Mouse (Mus musculus) neural tube, embryonic 15.5 days (tissue): ENCODE measurements at regions not wholly inside any gene's neighbourhood (a gene's known extent, or its start where the extent isn't known, plus 50 kb on each side); places are given as distances from the start of the nearest gene placed in this dataset.

ENCODE experiments used
- ATAC-seq: fragments of 200-750 bp; cut with Nextera tagmentation; 2 replicates; pipeline ENCODE4 v1.8.0; 2017; ENCODE audit warnings: mild to moderate bottlenecking, moderate TSS enrichment, moderate library complexity; ENCODE audit not compliant: low FRiP score
- H3K27ac ChIP-seq: fragments of 300-500 bp; sonication (generic); replicated peaks from 2 replicates; pipeline ENCODE4 v1.5.1; 2015; ENCODE audit warnings: mild to moderate bottlenecking, inconsistent platforms
- H3K27me3 ChIP-seq: fragments of 300-500 bp; sonication (generic); replicated peaks from 2 replicates; pipeline ENCODE4 v1.6.1; 2015; ENCODE audit warnings: inconsistent platforms
- H3K36me3 ChIP-seq: fragments of 300-500 bp; sonication (generic); 2 replicates; pipeline ENCODE4 v1.6.1; 2015; ENCODE audit warnings: inconsistent platforms
- H3K4me1 ChIP-seq: fragments of 300-500 bp; sonication (generic); 2 replicates; pipeline ENCODE4 v1.6.1; 2015; ENCODE audit warnings: inconsistent platforms
- H3K4me2 ChIP-seq: fragments of 300-500 bp; sonication (generic); 2 replicates; pipeline ENCODE4 v1.6.1; 2015; ENCODE audit warnings: inconsistent platforms, mild to moderate bottlenecking, moderate library complexity
- H3K4me3 ChIP-seq: fragments of 300-500 bp; sonication (generic); replicated peaks from 2 replicates; pipeline ENCODE4 v1.5.1; 2015; ENCODE audit warnings: mild to moderate bottlenecking, inconsistent platforms
- H3K9ac ChIP-seq: fragments of 300-500 bp; sonication (generic); replicated peaks from 2 replicates; pipeline ENCODE4 v1.6.1; 2015; ENCODE audit warnings: mild to moderate bottlenecking, inconsistent platforms
- H3K9me3 ChIP-seq: fragments of 300-500 bp; sonication (generic); replicated peaks from 2 replicates; pipeline ENCODE4 v1.6.1; 2016; ENCODE audit warnings: inconsistent platforms
- WGBS: fragments of 180-500 bp; shearing (Covaris S2); methylation state at CpG from one replicate; pipeline ENCODE4 v1.1.7; 2015; ENCODE audit warnings: mixed read lengths; 5-methylcytosine and 5-hydroxymethylcytosine counted together

GRCm38 (mm10) chr6:117519466-117519865 lies 321.5 kb upstream of the Zfp637 start:
- WGBS, result 98% methylated on average over 1 of the region's 1 CpGs
- ATAC-seq, result no peak
- H3K4me3 ChIP-seq, result no peak overlapping the region
- no peak overlapping the region for H3K9ac ChIP-seq
- no peak overlapping the region for H3K27ac ChIP-seq
- H3K27me3 ChIP-seq, result no peaks in the 10 kb centered on the region
- no peaks in the 10 kb centered on the region for H3K4me1 ChIP-seq
- H3K9me3 ChIP-seq, result no peaks in the 10 kb centered on the region
- no peaks in the 10 kb centered on the region for H3K36me3 ChIP-seq
- H3K4me2 ChIP-seq, result no peak overlapping the region

- H3K4me1 ChIP-seq, result no peaks in the 10 kb centered on the region
- WGBS, result 66% methylated on average over 22 of the region's 22 CpGs
- no peaks in the 10 kb centered on the region for H3K9me3 ChIP-seq
- ATAC-seq, result no peak
- H3K27ac ChIP-seq, result no peak overlapping the region
- no peak overlapping the region for H3K4me3 ChIP-seq
- no peaks in the 10 kb centered on the region for H3K36me3 ChIP-seq
- no peak overlapping the region for H3K4me2 ChIP-seq
- H3K27me3 ChIP-seq, result no peaks in the 10 kb centered on the region
- H3K9ac ChIP-seq, result no peak overlapping the region
Observed at GRCm38 (mm10) chr6:117526161-117526935, 314.6 kb upstream of the Zfp637 start.

GRCm38 (mm10) chr6:117527526-117527925 lies 313.5 kb upstream of the Zfp637 start:
- Histone ChIP-seq H3K9me3 (no peaks in the 10 kb centered on the region), H3K4me1 (no peaks in the 10 kb centered on the region), H3K36me3 (no peaks in the 10 kb centered on the region), H3K27ac (no peak overlapping the region), H3K27me3 (no peaks in the 10 kb centered on the region), H3K4me3 (no peak overlapping the region), H3K9ac (no peak overlapping the region), H3K4me2 (no peak overlapping the region)
- WGBS, result 88% methylated on average over 8 of the region's 8 CpGs
- ATAC-seq, result no peak

GRCm38 (mm10) chr6:117534149-117534548 lies 306.8 kb upstream of the Zfp637 start:
- no peaks in the 10 kb centered on the region for H3K4me1 ChIP-seq
- H3K4me2 ChIP-seq, result no peak overlapping the region
- no peak overlapping the region for H3K4me3 ChIP-seq
- ATAC-seq, result no peak
- H3K27me3 ChIP-seq, result no peaks in the 10 kb centered on the region
- H3K9ac ChIP-seq, result no peak overlapping the region
- 38% methylated on average over 2 of the region's 2 CpGs for WGBS
- no peaks in the 10 kb centered on the region for H3K9me3 ChIP-seq
- H3K36me3 ChIP-seq, result no peaks in the 10 kb centered on the region
- no peak overlapping the region for H3K27ac ChIP-seq

GRCm38 (mm10) chr6:117534991-117535390 lies 306.0 kb upstream of the Zfp637 start:
- H3K4me2 ChIP-seq, result no peak overlapping the region
- H3K27ac ChIP-seq, result no peak overlapping the region
- no peaks in the 10 kb centered on the region for H3K9me3 ChIP-seq
- ATAC-seq, result no peak
- H3K36me3 ChIP-seq, result no peaks in the 10 kb centered on the region
- no peak overlapping the region for H3K4me3 ChIP-seq
- no peak overlapping the region for H3K9ac ChIP-seq
- no peaks in the 10 kb centered on the region for H3K27me3 ChIP-seq
- no peaks in the 10 kb centered on the region for H3K4me1 ChIP-seq
- WGBS, result 86% methylated on average over 9 of the region's 9 CpGs

GRCm38 (mm10) chr6:117536084-117536483 lies 304.9 kb upstream of the Zfp637 start:
- Histone ChIP-seq H3K27ac (no peak overlapping the region), H3K4me1 (no peaks in the 10 kb centered on the region), H3K9ac (no peak overlapping the region), H3K4me2 (no peak overlapping the region), H3K9me3 (no peaks in the 10 kb centered on the region), H3K36me3 (no peaks in the 10 kb centered on the region), H3K27me3 (no peaks in the 10 kb centered on the region), H3K4me3 (no peak overlapping the region)
- WGBS, result 90% methylated on average over 4 of the region's 4 CpGs
- ATAC-seq, result no peak

- H3K27me3 ChIP-seq, result no peaks in the 10 kb centered on the region
- H3K9ac ChIP-seq, result no peak overlapping the region
- no peak overlapping the region for H3K4me2 ChIP-seq
- 87% methylated on average over 3 of the region's 3 CpGs for WGBS
- H3K4me1 ChIP-seq, result no peaks in the 10 kb centered on the region
- no peak for ATAC-seq
- H3K9me3 ChIP-seq, result no peaks in the 10 kb centered on the region
- no peak overlapping the region for H3K4me3 ChIP-seq
- no peaks in the 10 kb centered on the region for H3K36me3 ChIP-seq
- H3K27ac ChIP-seq, result no peak overlapping the region
Observed at GRCm38 (mm10) chr6:117542431-117542830, 298.5 kb upstream of the Zfp637 start.

- no peak overlapping the region for H3K4me2 ChIP-seq
- no peaks in the 10 kb centered on the region for H3K4me1 ChIP-seq
- H3K27me3 ChIP-seq, result 0 out of 2 replicates have a peak, but pooled peaks cover 4% of the 10 kb centered on the region
- no peak for ATAC-seq
- H3K27ac ChIP-seq, result no peak overlapping the region
- WGBS, result 87% methylated on average over 11 of the region's 11 CpGs
- H3K9me3 ChIP-seq, result no peaks in the 10 kb centered on the region
- no peaks in the 10 kb centered on the region for H3K36me3 ChIP-seq
- no peak overlapping the region for H3K9ac ChIP-seq
- no peak overlapping the region for H3K4me3 ChIP-seq
Observed at GRCm38 (mm10) chr6:117544276-117545196, 296.4 kb upstream of the Zfp637 start.

- Histone ChIP-seq H3K27me3 (peaks cover 9% of the 10 kb centered on the region; the same call in 1 of the 2 replicates), H3K4me2 (no peak overlapping the region), H3K9ac (no peak overlapping the region), H3K4me3 (no peak overlapping the region), H3K4me1 (peaks cover 8% of the 10 kb centered on the region), H3K36me3 (no peaks in the 10 kb centered on the region), H3K9me3 (no peaks in the 10 kb centered on the region), H3K27ac (no peak overlapping the region)
- ATAC-seq, result no peak
- WGBS, result 92% methylated on average over 7 of the region's 7 CpGs
Observed at GRCm38 (mm10) chr6:117550930-117551329, 290.1 kb upstream of the Zfp637 start.

GRCm38 (mm10) chr6:117552006-117552667 lies 288.8 kb upstream of the Zfp637 start:
- Histone ChIP-seq H3K36me3 (no peaks in the 10 kb centered on the region), H3K4me2 (no peak overlapping the region), H3K4me3 (no peak overlapping the region), H3K9ac (no peak overlapping the region), H3K27me3 (peaks cover 9% of the 10 kb centered on the region; the same call in 1 of the 2 replicates), H3K27ac (no peak overlapping the region; the same call in 1 of the 2 replicates), H3K4me1 (peaks cover 8% of the 10 kb centered on the region), H3K9me3 (no peaks in the 10 kb centered on the region)
- peak; percentile 53; the same call in 1 of the 2 replicates for ATAC-seq
- 9% methylated on average over 6 of the region's 6 CpGs for WGBS

- Histone ChIP-seq H3K4me1 (no peaks in the 10 kb centered on the region), H3K27ac (no peak overlapping the region), H3K4me2 (no peak overlapping the region), H3K27me3 (no peaks in the 10 kb centered on the region; the same call in 1 of the 2 replicates), H3K4me3 (no peak overlapping the region), H3K36me3 (no peaks in the 10 kb centered on the region), H3K9ac (no peak overlapping the region), H3K9me3 (no peaks in the 10 kb centered on the region)
- no peak for ATAC-seq
- whole genome bisulfite sequencing, result 95% methylated on average over 6 of the region's 6 CpGs
Observed at GRCm38 (mm10) chr6:117563159-117563558, 277.8 kb upstream of the Zfp637 start.
